Comparison of ENCODE assay signal across 29 mouse cellular contexts in the genomic region with DNA sequence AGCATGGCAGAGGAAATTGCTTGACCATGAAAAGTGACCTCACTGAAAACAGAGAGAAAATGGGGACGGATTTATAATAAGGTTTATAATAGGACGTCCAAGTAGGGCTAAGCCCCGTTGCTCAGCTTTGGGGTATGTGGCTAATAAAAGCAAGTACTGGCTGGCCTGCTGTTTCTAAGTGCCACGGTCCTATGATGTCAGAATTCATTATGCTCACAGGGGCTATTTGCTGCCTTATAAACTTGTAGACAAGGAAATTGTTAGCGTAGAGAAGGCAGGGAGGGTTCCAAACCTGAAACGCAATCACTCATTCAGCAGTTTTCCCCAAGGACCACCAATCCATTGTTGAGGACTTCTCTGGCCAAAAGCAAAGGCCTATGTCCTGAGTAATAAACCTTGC. TPM values are rescaled to one million over a fixed set of nuclear protein-coding genes. Genes with fewer than 3 reads are reported as not detected.
DNase-seq lines count a peak whose midpoint lies in the region; ATAC-seq and TF ChIP-seq lines count a peak whose summit lies in the region.
"Had no signal": no experiment of that assay in that cellular context is flagged by ENCODE, and none has a peak within 500 bp of the region (broad histone marks: within the 10 kb centered on the region; RNA-seq: fewer than 3 reads in every experiment).

No protein-coding gene starts in this region.

- ATAC-seq in forebrain, embryonic 16.5 days = peak; percentile 55; the same call in 1 of the 2 replicates
- no peak for ATAC-seq in forebrain, embryonic 11.5 days (replicated peaks; ENCODE audit: low FRiP score)
- peak; percentile 80 for ATAC-seq in limb, embryonic 12.5 days (ENCODE audit: insufficient number of reproducible peaks, insufficient read depth, low FRiP score, low TSS enrichment, low read depth)
- peak; percentile 74; the same call in 1 of the 2 replicates for ATAC-seq in limb, embryonic 14.5 days (ENCODE audit: low FRiP score, low read depth)
- ATAC-seq: activated CD4-positive, CD25-positive, alpha-beta regulatory T cell, adult 4 months; CD4-positive, CD25-positive, alpha-beta regulatory T cell, adult 4 months; forebrain, embryonic 13.5 days; forebrain, embryonic 15.5 days had no signal

- no peaks in the 10 kb centered on the region for H3K9me3 ChIP-seq in forebrain, embryonic 16.5 days (ENCODE audit: control insufficient read depth, low read length)
- H3K9me3 ChIP-seq in forebrain, embryonic 11.5 days (ENCODE audit: control insufficient read depth, low read length) = no peaks in the 10 kb centered on the region
- no peaks in the 10 kb centered on the region; the same call in 1 of the 2 replicates for H3K9me3 ChIP-seq in limb, embryonic 12.5 days
- H3K9me3 ChIP-seq in limb, embryonic 10.5 days (replicated peaks) = no peaks in the 10 kb centered on the region
- H3K9me3 ChIP-seq in limb, embryonic 14.5 days (ENCODE audit: control insufficient read depth, low read length) = no peaks in the 10 kb centered on the region
- H3K9me3 ChIP-seq: embryonic facial prominence, embryonic 13.5 days; embryonic facial prominence, embryonic 15.5 days; forebrain, embryonic 10.5 days; forebrain, embryonic 13.5 days; forebrain, embryonic 15.5 days; G1E had no signal

- H3K36me3 ChIP-seq in forebrain, embryonic 16.5 days (ENCODE audit: control insufficient read depth, insufficient read depth) = no peaks in the 10 kb centered on the region
- no peaks in the 10 kb centered on the region for H3K36me3 ChIP-seq in forebrain, embryonic 11.5 days (ENCODE audit: control insufficient read depth, insufficient read depth, low read length)
- H3K36me3 ChIP-seq in limb, embryonic 12.5 days = no peaks in the 10 kb centered on the region
- H3K36me3 ChIP-seq in limb, embryonic 10.5 days = no peaks in the 10 kb centered on the region
- H3K36me3 ChIP-seq in limb, embryonic 14.5 days (ENCODE audit: control insufficient read depth, insufficient read depth, low read length) = no peaks in the 10 kb centered on the region
- H3K36me3 ChIP-seq: embryonic facial prominence, embryonic 13.5 days; embryonic facial prominence, embryonic 15.5 days; forebrain, embryonic 10.5 days; forebrain, embryonic 15.5 days; G1E had no signal

- TF ChIP-seq POLR2A in limb, embryonic 14.5 days (IDR thresholded peaks at IDR 0.05; ENCODE audit: borderline replicate concordance, extremely low read depth, insufficient read depth, insufficient read length) = no peak

- H3K27ac ChIP-seq in forebrain, embryonic 16.5 days (ENCODE audit: low read length) = no peak overlapping the region
- H3K27ac ChIP-seq in forebrain, embryonic 11.5 days (ENCODE audit: low read depth, low read length) = no peak overlapping the region
- no peak overlapping the region for H3K27ac ChIP-seq in limb, embryonic 12.5 days
- H3K27ac ChIP-seq in limb, embryonic 10.5 days = no peak overlapping the region
- no peak overlapping the region for H3K27ac ChIP-seq in limb, embryonic 14.5 days (replicated peaks; ENCODE audit: low read depth, low read length)
- H3K27ac ChIP-seq: embryonic facial prominence, embryonic 13.5 days; embryonic facial prominence, embryonic 15.5 days; forebrain, embryonic 10.5 days; forebrain, embryonic 13.5 days; forebrain, embryonic 15.5 days had no signal

- DNase-seq in forebrain, embryonic 11.5 days (ENCODE audit: low spot score) = no peak
- no peak for DNase-seq in limb, embryonic 10.5 days (ENCODE audit: low spot score)
- peak; percentile 51 for DNase-seq in limb, embryonic 14.5 days (ENCODE audit: low spot score)
- DNase-seq in embryo, embryonic 10.5 days (ENCODE audit: low spot score) = no peak
- DNase-seq in layer of hippocampus, postnatal 36 days = no peak
- DNase-seq: adrenal gland, adult 8-10 months; adrenal gland, postnatal 14 days; adrenal gland, postnatal 36 days; B cell, adult 2 months; cerebellum, adult 11-12 months; cerebellum, adult 2 months; cerebellum, adult 9-10 months; cerebellum, postnatal 10 days; cerebellum, postnatal 25 days; embryo, embryonic 11 days had no signal

- H3K4me1 ChIP-seq in forebrain, embryonic 16.5 days (replicated peaks; ENCODE audit: control insufficient read depth, insufficient read depth, low read length) = no peaks in the 10 kb centered on the region
- H3K4me1 ChIP-seq in forebrain, embryonic 11.5 days (replicated peaks; ENCODE audit: control insufficient read depth, insufficient read depth, low read length) = no peaks in the 10 kb centered on the region
- H3K4me1 ChIP-seq in limb, embryonic 12.5 days (replicated peaks) = peaks cover 7% of the 10 kb centered on the region; the same call in 1 of the 2 replicates
- no peaks in the 10 kb centered on the region for H3K4me1 ChIP-seq in limb, embryonic 10.5 days
- H3K4me1 ChIP-seq in limb, embryonic 14.5 days (ENCODE audit: control insufficient read depth, insufficient read depth, low read length) = no peaks in the 10 kb centered on the region
- H3K4me1 ChIP-seq: embryonic facial prominence, embryonic 13.5 days; embryonic facial prominence, embryonic 15.5 days; forebrain, embryonic 10.5 days; forebrain, embryonic 13.5 days; forebrain, embryonic 15.5 days had no signal

- 29% methylated on average over 6 of the region's 6 CpGs for WGBS in forebrain, embryonic 16.5 days
- WGBS in forebrain, embryonic 11.5 days = 73% methylated on average over 6 of the region's 6 CpGs
- WGBS in limb, embryonic 12.5 days = 33% methylated on average over 6 of the region's 6 CpGs
- 82% methylated on average over 6 of the region's 6 CpGs for WGBS in limb, embryonic 10.5 days
- 25% methylated on average over 6 of the region's 6 CpGs for WGBS in limb, embryonic 14.5 days

- H3K4me2 ChIP-seq in forebrain, embryonic 16.5 days (ENCODE audit: low read length) = no peak overlapping the region
- H3K4me2 ChIP-seq in forebrain, embryonic 11.5 days (ENCODE audit: low read depth, low read length, severe bottlenecking) = no peak overlapping the region
- H3K4me2 ChIP-seq in limb, embryonic 12.5 days = no peak overlapping the region
- H3K4me2 ChIP-seq in limb, embryonic 14.5 days (replicated peaks; ENCODE audit: low read depth, low read length, severe bottlenecking) = no peak overlapping the region
- H3K4me2 ChIP-seq: embryonic facial prominence, embryonic 13.5 days; embryonic facial prominence, embryonic 15.5 days; forebrain, embryonic 13.5 days; forebrain, embryonic 15.5 days had no signal

- no peak overlapping the region for H3K9ac ChIP-seq in forebrain, embryonic 16.5 days (replicated peaks; ENCODE audit: low read depth, low read length)
- H3K9ac ChIP-seq in forebrain, embryonic 11.5 days (ENCODE audit: low read length) = no peak overlapping the region
- H3K9ac ChIP-seq in limb, embryonic 12.5 days (replicated peaks) = no peak overlapping the region
- H3K9ac ChIP-seq in limb, embryonic 14.5 days (ENCODE audit: low read depth, low read length, severe bottlenecking) = no peak overlapping the region
- H3K9ac ChIP-seq: embryonic facial prominence, embryonic 13.5 days; embryonic facial prominence, embryonic 15.5 days; forebrain, embryonic 13.5 days; forebrain, embryonic 15.5 days had no signal

- H3K27me3 ChIP-seq in forebrain, embryonic 16.5 days (replicated peaks; ENCODE audit: control insufficient read depth, insufficient read depth, low read length) = no peaks in the 10 kb centered on the region
- H3K27me3 ChIP-seq in forebrain, embryonic 11.5 days (ENCODE audit: control insufficient read depth, insufficient read depth, low read length) = no peaks in the 10 kb centered on the region
- peaks cover 25% of the 10 kb centered on the region for H3K27me3 ChIP-seq in limb, embryonic 12.5 days
- peaks cover 15% of the 10 kb centered on the region; the same call in 1 of the 2 replicates for H3K27me3 ChIP-seq in limb, embryonic 10.5 days (ENCODE audit: low read depth, poor library complexity, severe bottlenecking)
- H3K27me3 ChIP-seq in limb, embryonic 14.5 days (ENCODE audit: control insufficient read depth, insufficient read depth, low read length) = 0 out of 2 replicates have a peak, but pooled peaks cover 4% of the 10 kb centered on the region
- H3K27me3 ChIP-seq: CH12.LX; embryonic facial prominence, embryonic 15.5 days; forebrain, embryonic 13.5 days; forebrain, embryonic 15.5 days had no signal

- no peak overlapping the region for H3K4me3 ChIP-seq in forebrain, embryonic 16.5 days (replicated peaks; ENCODE audit: low read length)
- no peak overlapping the region for H3K4me3 ChIP-seq in forebrain, embryonic 11.5 days (ENCODE audit: low read depth, low read length)
- H3K4me3 ChIP-seq in limb, embryonic 12.5 days (replicated peaks) = no peak overlapping the region
- H3K4me3 ChIP-seq in limb, embryonic 10.5 days = no peak overlapping the region
- no peak overlapping the region for H3K4me3 ChIP-seq in limb, embryonic 14.5 days (replicated peaks; ENCODE audit: low read length)
- H3K4me3 ChIP-seq: embryonic facial prominence, embryonic 13.5 days; embryonic facial prominence, embryonic 15.5 days; erythroblast, embryonic 14.5 days; forebrain, embryonic 10.5 days; forebrain, embryonic 13.5 days; forebrain, embryonic 15.5 days had no signal

RNA-seq across cellular contexts. Expression of a gene that starts 21.7 kb away (rescaled TPM):
- polyA plus RNA-seq in forebrain, embryonic 16.5 days (2015; fragmentation: Nextera tagmentation; extraction: Ambion mirVana) = 4.3 and 5.0 TPM in 2 replicates
- 5.2 and 6.2 TPM in 2 replicates for polyA plus RNA-seq in forebrain, embryonic 11.5 days (2014; fragmentation: Nextera tagmentation; extraction: Ambion mirVana)
- 0.64 and 0.97 TPM in 2 replicates for polyA plus RNA-seq in limb, embryonic 12.5 days (2016; fragmentation: Nextera tagmentation; extraction: Ambion mirVana)
- polyA plus RNA-seq in limb, embryonic 10.5 days (2016; fragmentation: Nextera tagmentation; extraction: Ambion mirVana) = 0.44 and 0.75 TPM in 2 replicates
- polyA plus RNA-seq in limb, embryonic 14.5 days (2012; rRNA removed) = 12.8 and 19.9 TPM in 2 replicates
- polyA plus RNA-seq in limb, embryonic 14.5 days (2014; fragmentation: Nextera tagmentation; extraction: Ambion mirVana) = 5.0 and 6.1 TPM in 2 replicates
- 1 to 10 TPM; 4.7 to 4.8 TPM for total RNA-seq in layer of hippocampus, postnatal 36 days (2021)
- total RNA-seq: adrenal gland, adult 8-10 months; adrenal gland, postnatal 14 days; adrenal gland, postnatal 36 days; CH12.LX had no signal
- polyA plus RNA-seq: activated CD4-positive, CD25-positive, alpha-beta regulatory T cell, adult 4 months; CD4-positive, CD25-positive, alpha-beta regulatory T cell, adult 4 months; erythroblast, embryonic 14.5 days; G1E had no signal

RNA-seq across cellular contexts. Expression of a gene that starts 44.8 kb away (rescaled TPM):
- polyA plus RNA-seq in forebrain, embryonic 16.5 days (2015; fragmentation: Nextera tagmentation; extraction: Ambion mirVana) = not detected in 2 replicates
- not detected in 2 replicates for polyA plus RNA-seq in forebrain, embryonic 11.5 days (2014; fragmentation: Nextera tagmentation; extraction: Ambion mirVana)
- polyA plus RNA-seq in limb, embryonic 12.5 days (2016; fragmentation: Nextera tagmentation; extraction: Ambion mirVana) = 0.10 TPM in 1 of 2 replicates, not detected in the other
- not detected in 2 replicates for polyA plus RNA-seq in limb, embryonic 10.5 days (2016; fragmentation: Nextera tagmentation; extraction: Ambion mirVana)
- 1.1 and 1.4 TPM in 2 replicates for polyA plus RNA-seq in limb, embryonic 14.5 days (2012; rRNA removed)
- polyA plus RNA-seq in limb, embryonic 14.5 days (2014; fragmentation: Nextera tagmentation; extraction: Ambion mirVana) = not detected in 2 replicates
- total RNA-seq in layer of hippocampus, postnatal 36 days (2021) = under 1 TPM; 0.68 to 0.95 TPM
- total RNA-seq: adrenal gland, adult 18-20 months; adrenal gland, adult 8-10 months; adrenal gland, postnatal 14 days; adrenal gland, postnatal 36 days; CH12.LX; G1E had no signal
- polyA plus RNA-seq: activated CD4-positive, CD25-positive, alpha-beta regulatory T cell, adult 4 months; CD4-positive, CD25-positive, alpha-beta regulatory T cell, adult 4 months; embryonic facial prominence, embryonic 11.5 days; embryonic facial prominence, embryonic 13.5 days; embryonic facial prominence, embryonic 15.5 days; erythroblast, embryonic 14.5 days; forebrain, embryonic 10.5 days; forebrain, embryonic 13.5 days; forebrain, embryonic 15.5 days; G1E had no signal

RNA-seq across cellular contexts. Expression of a gene that starts 48.0 kb away (rescaled TPM):
- polyA plus RNA-seq in forebrain, embryonic 16.5 days (2015; fragmentation: Nextera tagmentation; extraction: Ambion mirVana) = 1.5 and 2.0 TPM in 2 replicates
- polyA plus RNA-seq in forebrain, embryonic 11.5 days (2014; fragmentation: Nextera tagmentation; extraction: Ambion mirVana) = 1.5 and 1.6 TPM in 2 replicates
- polyA plus RNA-seq in limb, embryonic 12.5 days (2016; fragmentation: Nextera tagmentation; extraction: Ambion mirVana) = 0.17 and 0.18 TPM in 2 replicates
- polyA plus RNA-seq in limb, embryonic 10.5 days (2016; fragmentation: Nextera tagmentation; extraction: Ambion mirVana) = 0.09 TPM in 1 of 2 replicates, not detected in the other
- 2.9 and 3.1 TPM in 2 replicates for polyA plus RNA-seq in limb, embryonic 14.5 days (2012; rRNA removed)
- polyA plus RNA-seq in limb, embryonic 14.5 days (2014; fragmentation: Nextera tagmentation; extraction: Ambion mirVana) = 2.5 and 3.3 TPM in 2 replicates
- total RNA-seq in layer of hippocampus, postnatal 36 days (2021) = 1 to 10 TPM; 1.9 to 2.0 TPM
- total RNA-seq: CH12.LX had no signal
- polyA plus RNA-seq: activated CD4-positive, CD25-positive, alpha-beta regulatory T cell, adult 4 months; CD4-positive, CD25-positive, alpha-beta regulatory T cell, adult 4 months; erythroblast, embryonic 14.5 days; G1E had no signal
